Mouse (Mus musculus): ENCODE measurements around the gene Ankra2.

DNA sequence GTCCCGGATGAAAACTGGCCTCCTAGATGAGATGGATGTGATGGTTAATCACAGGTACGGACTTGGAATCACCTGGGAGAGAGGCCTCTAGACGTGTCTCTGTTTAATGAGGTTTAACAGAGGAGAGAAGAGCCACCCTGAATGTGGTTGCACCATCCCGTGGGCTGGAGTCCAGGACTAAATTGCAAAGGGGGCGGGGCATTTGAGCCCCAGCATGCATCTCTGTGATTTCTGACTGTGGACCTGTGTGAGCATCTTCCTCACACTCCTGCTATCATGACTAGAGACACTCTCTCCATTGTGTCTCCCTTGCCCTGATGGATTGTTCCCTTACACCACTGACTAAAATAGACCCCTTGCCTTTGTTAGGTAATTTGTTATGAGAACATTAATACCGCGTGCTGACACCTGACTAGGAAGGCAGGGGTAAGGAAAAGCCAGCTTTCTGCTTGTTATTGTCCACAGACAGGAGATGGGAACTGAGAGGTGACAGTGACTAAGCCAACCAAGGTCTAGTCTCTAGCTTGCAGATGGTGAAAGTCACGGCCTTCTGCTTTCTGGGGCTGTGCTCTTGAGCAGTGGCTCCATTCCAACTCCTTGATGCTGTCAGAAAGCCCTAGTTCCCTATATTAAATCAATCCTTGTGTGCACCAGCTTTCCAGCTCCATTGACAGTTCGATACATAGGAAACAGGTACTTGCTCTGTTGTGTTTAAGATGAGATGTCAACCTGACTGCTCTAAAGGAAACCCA, 21.2 kb upstream of the Ankra2 start:
- no peak for TF ChIP-seq CTCF (IDR thresholded peaks at IDR 0.05; ENCODE audit: low read depth, low read length)
- TF ChIP-seq POLR2A (IDR thresholded peaks at IDR 0.05; ENCODE audit: borderline replicate concordance, low read depth, low read length), result no peak

Data from bone marrow macrophage, adult 2 months (primary cell).